Mouse (Mus musculus): Measurements from ENCODE around the gene Dbnl. TPM values are rescaled to one million over a fixed set of nuclear protein-coding genes. Genes with fewer than 3 reads are reported as not detected.

Dbnl gene
- polyA plus RNA-seq, 1 experiment: 83.7 TPM

DNA sequence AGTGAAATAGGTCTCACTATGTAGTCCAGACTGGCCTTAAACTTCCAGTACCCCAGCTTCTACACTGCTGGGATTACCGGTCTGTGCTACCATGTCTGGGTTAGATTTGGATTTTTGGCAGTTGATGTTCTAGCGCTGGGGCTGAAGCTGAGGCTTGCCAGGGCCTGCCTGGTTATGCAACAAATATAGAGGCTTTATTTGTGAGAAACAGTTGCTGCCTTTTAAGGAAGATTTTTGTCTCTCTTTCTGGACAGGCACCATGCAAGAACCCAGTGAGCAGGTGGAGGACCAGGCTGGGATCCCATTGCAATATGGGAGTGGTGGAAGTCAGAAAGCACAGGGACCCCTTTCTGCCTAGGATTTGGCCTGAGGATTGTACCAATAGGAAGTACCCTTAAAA, 53.5 kb downstream of the Dbnl start:
- H3K4me3 ChIP-seq (replicated peaks; ENCODE audit: insufficient read depth, low read depth, low read length): no peak overlapping the region
- no peaks in the 10 kb centered on the region for H3K4me1 ChIP-seq (ENCODE audit: control insufficient read depth, insufficient read depth, low read length)
- H3K27ac ChIP-seq (ENCODE audit: insufficient read depth, low read length): no peak overlapping the region
- TF ChIP-seq CTCF (IDR thresholded peaks at IDR 0.05; ENCODE audit: borderline replicate concordance, insufficient read depth, low read depth, low read length) (no peak), POLR2A (IDR thresholded peaks at IDR 0.05; ENCODE audit: borderline replicate concordance, insufficient read depth, low read length) (no peak)
- H3K27me3 ChIP-seq (ENCODE audit: control insufficient read depth, insufficient read depth, low read length): no peaks in the 10 kb centered on the region
- 84% methylated on average over 2 of the region's 2 CpGs for WGBS
- DNase-seq: no peak

GRCm38 (mm10) chr11:5843131-5843530, 54.8 kb downstream of the Dbnl start:
- Histone ChIP-seq H3K4me3 (replicated peaks; ENCODE audit: insufficient read depth, low read depth, low read length) (no peak overlapping the region), H3K27ac (ENCODE audit: insufficient read depth, low read length) (no peak overlapping the region), H3K4me1 (ENCODE audit: control insufficient read depth, insufficient read depth, low read length) (no peaks in the 10 kb centered on the region), H3K27me3 (ENCODE audit: control insufficient read depth, insufficient read depth, low read length) (no peaks in the 10 kb centered on the region)
- TF ChIP-seq CTCF (IDR thresholded peaks at IDR 0.05; ENCODE audit: borderline replicate concordance, insufficient read depth, low read depth, low read length): no peak
- no peak for TF ChIP-seq POLR2A (IDR thresholded peaks at IDR 0.05; ENCODE audit: borderline replicate concordance, insufficient read depth, low read length)
- WGBS: 84% methylated on average over 3 of the region's 3 CpGs
- DNase-seq: no peak

DNA sequence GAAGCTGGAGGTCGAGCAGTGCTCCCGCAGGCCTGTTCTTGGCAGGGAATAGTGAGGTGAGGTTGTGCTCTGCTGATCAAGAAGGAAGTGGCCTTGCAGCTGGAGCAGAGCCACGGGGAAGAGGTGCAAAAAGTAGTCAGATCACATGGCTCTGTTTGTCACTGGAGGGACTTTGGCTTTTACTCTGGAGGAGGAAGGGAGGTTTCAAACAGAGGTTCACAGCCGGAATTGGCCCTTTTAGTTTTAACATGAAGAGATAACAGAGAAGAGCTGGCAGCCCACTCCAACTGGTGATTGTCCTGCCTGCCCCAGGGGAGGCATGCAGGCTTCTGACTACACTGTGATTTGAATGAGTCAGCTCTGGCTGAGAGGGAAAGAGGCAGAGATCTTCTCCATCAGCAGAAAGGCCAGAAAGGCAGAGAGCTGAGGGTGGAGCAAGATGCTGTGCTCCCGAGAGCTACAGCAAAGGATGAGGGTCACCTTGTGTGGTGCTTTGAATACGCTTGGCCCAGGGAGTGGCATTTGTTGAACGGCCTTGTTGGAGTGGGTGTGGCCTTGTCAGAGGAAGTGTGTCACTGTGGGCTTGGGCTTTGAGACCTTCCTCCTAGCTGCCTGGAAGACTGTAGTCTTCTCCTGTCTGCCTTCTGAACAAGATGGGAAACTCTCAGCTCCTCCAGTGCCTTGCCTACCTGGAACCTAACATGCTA, 58.5 kb downstream of the Dbnl start:
- TF ChIP-seq POLR2A (IDR thresholded peaks at IDR 0.05; ENCODE audit: borderline replicate concordance, insufficient read depth, low read length): no peak
- Histone ChIP-seq H3K27ac (ENCODE audit: insufficient read depth, low read length) (no peak overlapping the region), H3K4me3 (replicated peaks; ENCODE audit: insufficient read depth, low read depth, low read length) (no peak overlapping the region), H3K4me1 (ENCODE audit: control insufficient read depth, insufficient read depth, low read length) (no peaks in the 10 kb centered on the region), H3K27me3 (ENCODE audit: control insufficient read depth, insufficient read depth, low read length) (no peaks in the 10 kb centered on the region)
- no peak for DNase-seq
- WGBS: 56% methylated on average over 7 of the region's 7 CpGs

DNA sequence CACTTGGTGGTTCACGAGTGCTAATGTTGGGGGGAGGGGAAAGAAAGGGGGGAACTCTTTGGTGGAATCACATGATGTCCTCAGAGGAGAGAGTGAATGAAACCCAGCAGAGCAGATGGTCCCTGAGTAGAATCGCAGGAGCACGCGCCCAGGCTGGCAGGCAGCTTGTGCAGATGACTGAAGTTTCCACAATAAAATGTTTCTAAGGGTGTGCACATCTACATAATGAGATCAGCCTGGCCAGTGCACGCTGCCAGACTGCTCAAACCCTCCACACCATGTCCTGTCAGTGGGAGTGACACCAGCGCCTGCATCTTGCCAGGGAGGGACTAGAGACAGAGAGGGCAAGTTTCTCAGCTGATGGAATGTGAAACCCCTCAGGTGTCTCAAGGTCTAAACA, 60.5 kb downstream of the Dbnl start:
- no peak overlapping the region for H3K27ac ChIP-seq (ENCODE audit: insufficient read depth, low read length)
- DNase-seq: no peak
- 13% methylated on average over 6 of the region's 6 CpGs for WGBS

GRCm38 (mm10) chr11:5849316-5849715, 61.0 kb downstream of the Dbnl start:
- Histone ChIP-seq H3K27ac (ENCODE audit: insufficient read depth, low read length) (no peak overlapping the region), H3K27me3 (ENCODE audit: control insufficient read depth, insufficient read depth, low read length) (no peaks in the 10 kb centered on the region), H3K4me1 (ENCODE audit: control insufficient read depth, insufficient read depth, low read length) (no peaks in the 10 kb centered on the region), H3K4me3 (replicated peaks; ENCODE audit: insufficient read depth, low read depth, low read length) (no peak overlapping the region)
- no peak for DNase-seq
- TF ChIP-seq CTCF (IDR thresholded peaks at IDR 0.05; ENCODE audit: borderline replicate concordance, insufficient read depth, low read depth, low read length) (no peak), POLR2A (IDR thresholded peaks at IDR 0.05; ENCODE audit: borderline replicate concordance, insufficient read depth, low read length) (no peak)
- WGBS: 51% methylated on average over 2 of the region's 2 CpGs

More for the DNA sequence above, 60.5 kb downstream of the Dbnl start:
- H3K27me3 ChIP-seq (ENCODE audit: control insufficient read depth, insufficient read depth, low read length): no peaks in the 10 kb centered on the region
- no peak overlapping the region for H3K4me3 ChIP-seq (replicated peaks; ENCODE audit: insufficient read depth, low read depth, low read length)
- H3K4me1 ChIP-seq (ENCODE audit: control insufficient read depth, insufficient read depth, low read length): no peaks in the 10 kb centered on the region
- TF ChIP-seq CTCF (IDR thresholded peaks at IDR 0.05; ENCODE audit: borderline replicate concordance, insufficient read depth, low read depth, low read length): no peak
- TF ChIP-seq POLR2A (IDR thresholded peaks at IDR 0.05; ENCODE audit: borderline replicate concordance, insufficient read depth, low read length): no peak

- 52% methylated on average over 5 of the region's 5 CpGs for WGBS
- DNase-seq: no peak
- Histone ChIP-seq H3K4me1 (ENCODE audit: control insufficient read depth, insufficient read depth, low read length) (no peaks in the 10 kb centered on the region), H3K4me3 (replicated peaks; ENCODE audit: insufficient read depth, low read depth, low read length) (no peak overlapping the region), H3K27me3 (ENCODE audit: control insufficient read depth, insufficient read depth, low read length) (no peaks in the 10 kb centered on the region), H3K27ac (ENCODE audit: insufficient read depth, low read length) (no peak overlapping the region)
- TF ChIP-seq CTCF (IDR thresholded peaks at IDR 0.05; ENCODE audit: borderline replicate concordance, insufficient read depth, low read depth, low read length): no peak
- TF ChIP-seq POLR2A (IDR thresholded peaks at IDR 0.05; ENCODE audit: borderline replicate concordance, insufficient read depth, low read length): no peak
Observed at GRCm38 (mm10) chr11:5850452-5850851, 62.2 kb downstream of the Dbnl start.

Other genes starting within 250 kb of the Dbnl start
- 12.5 and 13.1 TPM in 2 replicates for gene Ccdc117, start 246.3 kb upstream of the Dbnl start, polyA plus RNA-seq (2012; rRNA removed)
- not detected in 2 replicates for gene Ankrd36, start 218.8 kb upstream of the Dbnl start, polyA plus RNA-seq (2012; rRNA removed)
- gene Mrps24, start 72.8 kb upstream of the Dbnl start, polyA plus RNA-seq (2012; rRNA removed): 122 and 124 TPM in 2 replicates
- 36.4 and 37.9 TPM in 2 replicates for gene Urgcp, start 26.1 kb upstream of the Dbnl start, polyA plus RNA-seq (2012; rRNA removed)
- 0.63 and 1.1 TPM in 2 replicates for gene Pgam2, start 15.2 kb downstream of the Dbnl start, polyA plus RNA-seq (2012; rRNA removed)
- gene Polm, start 49.5 kb downstream of the Dbnl start, polyA plus RNA-seq (2012; rRNA removed): 15.0 and 19.3 TPM in 2 replicates
- gene Aebp1, start 73.5 kb downstream of the Dbnl start, polyA plus RNA-seq (2012; rRNA removed): 10.3 and 13.2 TPM in 2 replicates
- 47.4 and 55.0 TPM in 2 replicates for gene Pold2, start 89.8 kb downstream of the Dbnl start, polyA plus RNA-seq (2012; rRNA removed)
- not detected in 2 replicates for gene Myl7, start 110.3 kb downstream of the Dbnl start, polyA plus RNA-seq (2012; rRNA removed)
- 0.74 and 1.1 TPM in 2 replicates for gene Gck, start 161.6 kb downstream of the Dbnl start, polyA plus RNA-seq (2012; rRNA removed)
- gene Ykt6, start 167.2 kb downstream of the Dbnl start, polyA plus RNA-seq (2012; rRNA removed): 54.2 and 54.9 TPM in 2 replicates

Data from cerebellum, adult 2 months (tissue).